Mouse (Mus musculus) hindbrain, embryonic 11.5 days (tissue): ENCODE results near the gene Syt3. TPM values are rescaled to one million over a fixed set of nuclear protein-coding genes. Genes with fewer than 3 reads are reported as not detected.

Source experiments
- ATAC-seq: fragments of 200-750 bp; cut with Nextera tagmentation; 2 replicates; pipeline ENCODE4 v1.8.0; 2017; ENCODE audit warnings: mild to moderate bottlenecking, moderate TSS enrichment, moderate library complexity; ENCODE audit not compliant: low FRiP score
- DNase-seq: peaks from one replicate; pipeline ENCODE4 v3.0.0-alpha.2; 2015; ENCODE audit warnings: low spot score
- H3K27ac ChIP-seq: fragments of 300-500 bp; sonication (generic); 2 replicates; pipeline ENCODE4 v1.5.1; 2014; ENCODE audit warnings: mild to moderate bottlenecking, low read depth, low read length
- H3K27me3 ChIP-seq: fragments of 300-500 bp; sonication (generic); 2 replicates; pipeline ENCODE4 v1.6.1; 2014; ENCODE audit warnings: mild to moderate bottlenecking, low read length, moderate library complexity, mixed read lengths; ENCODE audit not compliant: control insufficient read depth, insufficient read depth
- H3K36me3 ChIP-seq: fragments of 300-500 bp; sonication (generic); 2 replicates; pipeline ENCODE4 v1.6.1; 2014; ENCODE audit warnings: mild to moderate bottlenecking, low read length, moderate library complexity, mixed read lengths; ENCODE audit not compliant: control insufficient read depth, insufficient read depth
- H3K4me1 ChIP-seq: fragments of 300-500 bp; sonication (generic); replicated peaks from 2 replicates; pipeline ENCODE4 v1.6.1; 2014; ENCODE audit warnings: low read length, mixed read lengths; ENCODE audit not compliant: control insufficient read depth, insufficient read depth
- H3K4me2 ChIP-seq: fragments of 300-500 bp; sonication (generic); replicated peaks from 2 replicates; pipeline ENCODE4 v1.6.1; 2014; ENCODE audit warnings: mild to moderate bottlenecking, low read depth, low read length
- H3K4me3 ChIP-seq: fragments of 300-500 bp; sonication (generic); 2 replicates; pipeline ENCODE4 v1.5.1; 2014; ENCODE audit warnings: low read depth, low read length
- H3K9ac ChIP-seq: fragments of 300-500 bp; sonication (generic); 2 replicates; pipeline ENCODE4 v1.6.1; 2014; ENCODE audit warnings: low read depth, low read length
- H3K9me3 ChIP-seq: fragments of 300-500 bp; sonication (generic); 2 replicates; pipeline ENCODE4 v1.6.1; 2016; ENCODE audit warnings: low read length; ENCODE audit not compliant: control insufficient read depth
- WGBS: fragments of 180-500 bp; shearing (Covaris S2); extraction: QIAGEN DNeasy Blood & Tissue Kit; methylation state at CpG from one replicate; pipeline ENCODE4 v1.1.7; 2014; 5-methylcytosine and 5-hydroxymethylcytosine counted together
- polyA plus RNA-seq: library from polyadenylated mRNA; unstranded; fragments of >200 nt; fragmentation: Nextera tagmentation; extraction: Ambion mirVana; gene quantifications from 2 replicates; pipeline ENCODE4 v1.2.1, GENCODE M21; 2014

Syt3 gene
- polyA plus RNA-seq, 1 experiment from 2014 or later, result 3.5 TPM

GRCm38 (mm10) chr7:44353601-44354340, 30.1 kb upstream of the Syt3 start:
- Histone ChIP-seq H3K27ac (no peak overlapping the region), H3K36me3 (no peaks in the 10 kb centered on the region), H3K27me3 (peaks cover 76% of the 10 kb centered on the region), H3K9ac (no peak overlapping the region), H3K4me2 (no peak overlapping the region), H3K4me3 (no peak overlapping the region), H3K9me3 (no peaks in the 10 kb centered on the region), H3K4me1 (peaks cover 26% of the 10 kb centered on the region)
- WGBS, result 2% methylated on average over 34 of the region's 35 CpGs
- DNase-seq (peak; percentile 51), ATAC-seq (no peak)

- ATAC-seq (no peak), DNase-seq (peak; percentile 7)
- Histone ChIP-seq H3K27me3 (peaks cover 68% of the 10 kb centered on the region), H3K4me2 (no peak overlapping the region), H3K9ac (no peak overlapping the region), H3K9me3 (no peaks in the 10 kb centered on the region), H3K4me3 (no peak overlapping the region), H3K36me3 (no peaks in the 10 kb centered on the region), H3K4me1 (peaks cover 30% of the 10 kb centered on the region), H3K27ac (no peak overlapping the region)
- 67% methylated on average over 6 of the region's 6 CpGs for WGBS
Observed at GRCm38 (mm10) chr7:44355411-44355810, 28.5 kb upstream of the Syt3 start.

- no peak for ATAC-seq
- 1% methylated on average over 35 of the region's 35 CpGs for WGBS
- H3K4me3 ChIP-seq, result no peak overlapping the region
Observed at GRCm38 (mm10) chr7:44356590-44357481, 27.1 kb upstream of the Syt3 start.

GRCm38 (mm10) chr7:44357531-44357930, 26.4 kb upstream of the Syt3 start:
- Histone ChIP-seq H3K27me3 (peaks cover 62% of the 10 kb centered on the region), H3K4me3 (no peak overlapping the region), H3K36me3 (no peaks in the 10 kb centered on the region), H3K4me2 (peak overlapping the region; percentile 17; the same call in 1 of the 2 replicates), H3K27ac (peak overlapping the region; percentile 2; the same call in 1 of the 2 replicates), H3K9ac (no peak overlapping the region), H3K9me3 (no peaks in the 10 kb centered on the region), H3K4me1 (peaks cover 24% of the 10 kb centered on the region)
- ATAC-seq (no peak), DNase-seq (peak; percentile 22)
- WGBS, result 8% methylated on average over 10 of the region's 10 CpGs

More at GRCm38 (mm10) chr7:44356590-44357481, 27.1 kb upstream of the Syt3 start:
- Histone ChIP-seq H3K27ac (peak overlapping the region; percentile 2; the same call in 1 of the 2 replicates), H3K36me3 (no peaks in the 10 kb centered on the region), H3K4me2 (peak overlapping the region; percentile 38), H3K4me1 (peaks cover 27% of the 10 kb centered on the region), H3K9me3 (no peaks in the 10 kb centered on the region), H3K9ac (peak overlapping the region; percentile 44; the same call in 1 of the 2 replicates), H3K27me3 (peaks cover 66% of the 10 kb centered on the region)
- peak; percentile 43 for DNase-seq

GRCm38 (mm10) chr7:44358012-44358411, 25.9 kb upstream of the Syt3 start:
- Histone ChIP-seq H3K4me3 (no peak overlapping the region; the same call in 1 of the 2 replicates), H3K4me1 (peaks cover 21% of the 10 kb centered on the region), H3K27ac (peak overlapping the region; percentile 47), H3K9me3 (no peaks in the 10 kb centered on the region), H3K27me3 (peaks cover 57% of the 10 kb centered on the region), H3K36me3 (no peaks in the 10 kb centered on the region), H3K4me2 (peak overlapping the region; percentile 25; the same call in 1 of the 2 replicates), H3K9ac (no peak overlapping the region)
- no peak for ATAC-seq
- WGBS, result 12% methylated on average over 5 of the region's 5 CpGs
- peak; percentile 43 for DNase-seq

GRCm38 (mm10) chr7:44358886-44359654, 24.8 kb upstream of the Syt3 start:
- H3K4me3 ChIP-seq, result peak overlapping the region; percentile 43
- H3K27ac ChIP-seq, result peak overlapping the region; percentile 77
- ATAC-seq (peak; percentile 46), DNase-seq (peak; percentile 73)
- peaks cover 18% of the 10 kb centered on the region for H3K4me1 ChIP-seq
- H3K36me3 ChIP-seq, result no peaks in the 10 kb centered on the region
- peak overlapping the region; percentile 13; the same call in 1 of the 2 replicates for H3K9ac ChIP-seq
- peaks cover 47% of the 10 kb centered on the region for H3K27me3 ChIP-seq
- 3% methylated on average over 21 of the region's 26 CpGs for WGBS
- peak overlapping the region; percentile 87 for H3K4me2 ChIP-seq
- H3K9me3 ChIP-seq, result no peaks in the 10 kb centered on the region

GRCm38 (mm10) chr7:44359908-44360672, 23.8 kb upstream of the Syt3 start:
- WGBS, result under 1% methylated on average over 54 of the region's 54 CpGs
- peak; percentile 75 for ATAC-seq
- Histone ChIP-seq H3K27ac (peak overlapping the region; percentile 77), H3K9me3 (no peaks in the 10 kb centered on the region), H3K4me1 (peaks cover 18% of the 10 kb centered on the region), H3K4me3 (peak overlapping the region; percentile 43), H3K9ac (peak overlapping the region; percentile 57), H3K27me3 (peaks cover 37% of the 10 kb centered on the region), H3K4me2 (peak overlapping the region; percentile 87), H3K36me3 (no peaks in the 10 kb centered on the region)
- DNase-seq, result peak; percentile 97
